Mouse (Mus musculus): ENCODE results near the gene Gm42957.
"Not testable (repeated sequence)": the region's sequence is repeated elsewhere in the genome, so short reads cannot be mapped to it uniquely, and the experiment has no call there.

DNA sequence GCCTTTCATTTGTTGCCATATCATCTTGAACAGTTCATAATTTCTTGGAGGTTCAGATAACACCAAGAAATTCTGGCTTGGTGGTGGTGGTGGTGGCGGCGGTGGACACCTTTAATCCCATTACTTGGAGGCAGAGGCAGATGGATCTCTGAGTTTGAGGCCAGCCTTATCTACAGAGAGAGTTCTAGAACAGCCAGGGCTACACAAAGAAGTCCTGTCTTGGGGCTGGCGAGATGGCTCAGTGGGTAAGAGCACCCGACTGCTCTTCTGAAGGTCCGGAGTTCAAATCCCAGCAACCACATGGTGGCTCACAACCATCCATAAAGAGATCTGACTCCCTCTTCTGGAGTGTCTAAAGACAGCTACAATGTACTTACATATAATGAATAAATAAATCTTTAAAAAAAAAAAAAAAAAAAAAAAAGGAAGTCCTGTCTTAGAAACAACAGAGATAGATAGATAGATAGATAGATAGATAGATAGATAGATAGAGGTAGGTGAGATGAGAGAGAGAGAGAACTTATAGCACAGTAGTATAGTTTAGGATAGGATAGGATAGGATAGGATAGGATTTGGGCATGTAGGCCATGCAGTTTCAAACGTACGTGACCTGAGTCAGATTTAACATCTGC, 30.6 kb downstream of the Gm42957 start:
- not testable (repeated sequence) for TF ChIP-seq POLR2A (IDR thresholded peaks at IDR 0.05; ENCODE audit: low read depth, low read length); CTCF (conservative IDR thresholded peaks at IDR 0.05 in 1 of 2, IDR thresholded peaks at IDR 0.05 in 1 of 2; ENCODE audit: low read depth in 2 of 2, low read length in 2 of 2); ELF1 (IDR thresholded peaks at IDR 0.05; ENCODE audit: low read depth, low read length); TBP (conservative IDR thresholded peaks at IDR 0.05; ENCODE audit: low read depth, low read length); HCFC1 (IDR thresholded peaks at IDR 0.05; ENCODE audit: low read depth, low read length); NRF1 (IDR thresholded peaks at IDR 0.05; ENCODE audit: low read depth, low read length); RCOR1 (conservative IDR thresholded peaks at IDR 0.05; ENCODE audit: low read depth, low read length)
